Comparison of ENCODE assay signal across 7 mouse cellular contexts in genomic region chr10:91122646-91123045, GRCm38 (mm10). TPM values are rescaled to one million over a fixed set of nuclear protein-coding genes. Genes with fewer than 3 reads are reported as not detected.
DNase-seq lines count a peak whose midpoint lies in the region; ATAC-seq and TF ChIP-seq lines count a peak whose summit lies in the region.

No protein-coding gene starts in this region.

- WGBS in neural tube, embryonic 11.5 days, result 43% methylated on average over 6 of the region's 6 CpGs
- 25% methylated on average over 6 of the region's 6 CpGs for WGBS in embryonic facial prominence, embryonic 15.5 days
- WGBS in limb, embryonic 14.5 days, result 26% methylated on average over 6 of the region's 6 CpGs
- WGBS in stomach, postnatal 0 days, result 21% methylated on average over 6 of the region's 6 CpGs

- peak overlapping the region; percentile 89 for H3K4me2 ChIP-seq in neural tube, embryonic 11.5 days (ENCODE audit: low read depth)
- H3K4me2 ChIP-seq in embryonic facial prominence, embryonic 15.5 days (replicated peaks), result peak overlapping the region; percentile 78
- H3K4me2 ChIP-seq in limb, embryonic 14.5 days (replicated peaks; ENCODE audit: low read depth, low read length, severe bottlenecking), result peak overlapping the region; percentile 83
- peak overlapping the region; percentile 88 for H3K4me2 ChIP-seq in stomach, postnatal 0 days (replicated peaks; ENCODE audit: low read depth)

- no peak overlapping the region for H3K27ac ChIP-seq in neural tube, embryonic 11.5 days (ENCODE audit: low read depth, low read length)
- H3K27ac ChIP-seq in embryonic facial prominence, embryonic 15.5 days (replicated peaks), result no peak overlapping the region
- no peak overlapping the region for H3K27ac ChIP-seq in limb, embryonic 14.5 days (replicated peaks; ENCODE audit: low read depth, low read length)
- peak overlapping the region; percentile 96; the same call in 1 of the 2 replicates for H3K27ac ChIP-seq in stomach, postnatal 0 days (replicated peaks)

- no peak for TF ChIP-seq POLR2A in limb, embryonic 14.5 days (IDR thresholded peaks at IDR 0.05; ENCODE audit: borderline replicate concordance, extremely low read depth, insufficient read depth, insufficient read length)

- no peak for TF ChIP-seq CTCF in stomach, postnatal 0 days (IDR thresholded peaks at IDR 0.05; ENCODE audit: low read depth)

- H3K4me1 ChIP-seq in neural tube, embryonic 11.5 days (ENCODE audit: control insufficient read depth, insufficient read depth, low read length), result peaks cover 9% of the 10 kb centered on the region; the same call in 1 of the 2 replicates
- H3K4me1 ChIP-seq in embryonic facial prominence, embryonic 15.5 days, result peaks cover 12% of the 10 kb centered on the region
- H3K4me1 ChIP-seq in limb, embryonic 14.5 days (ENCODE audit: control insufficient read depth, insufficient read depth, low read length), result peaks cover 11% of the 10 kb centered on the region; the same call in 1 of the 2 replicates
- H3K4me1 ChIP-seq in stomach, postnatal 0 days (replicated peaks; ENCODE audit: control insufficient read depth, insufficient read depth), result no peaks in the 10 kb centered on the region

- no peak for ATAC-seq in neural tube, embryonic 11.5 days (ENCODE audit: insufficient read depth, low FRiP score, low TSS enrichment)
- no peak for ATAC-seq in embryonic facial prominence, embryonic 15.5 days (ENCODE audit: insufficient number of reproducible peaks, low FRiP score, low TSS enrichment, low read depth)
- ATAC-seq in limb, embryonic 14.5 days (ENCODE audit: low FRiP score, low read depth), result no peak
- no peak for ATAC-seq in stomach, postnatal 0 days (ENCODE audit: low FRiP score, low TSS enrichment)

- no peaks in the 10 kb centered on the region for H3K9me3 ChIP-seq in neural tube, embryonic 11.5 days (ENCODE audit: control insufficient read depth, low read length)
- H3K9me3 ChIP-seq in embryonic facial prominence, embryonic 15.5 days (replicated peaks), result no peaks in the 10 kb centered on the region
- no peaks in the 10 kb centered on the region for H3K9me3 ChIP-seq in limb, embryonic 14.5 days (ENCODE audit: control insufficient read depth, low read length)
- H3K9me3 ChIP-seq in stomach, postnatal 0 days (ENCODE audit: control insufficient read depth, low read length), result no peaks in the 10 kb centered on the region

- no peak overlapping the region; the same call in 1 of the 2 replicates for H3K9ac ChIP-seq in neural tube, embryonic 11.5 days (ENCODE audit: low read length)
- 0 out of 2 replicates have a peak overlapping the region, but pooled peaks have one; percentile 98 for H3K9ac ChIP-seq in embryonic facial prominence, embryonic 15.5 days
- H3K9ac ChIP-seq in limb, embryonic 14.5 days (ENCODE audit: low read depth, low read length, severe bottlenecking), result peak overlapping the region; percentile 97
- H3K9ac ChIP-seq in stomach, postnatal 0 days (ENCODE audit: low read length), result peak overlapping the region; percentile 99

- peaks cover 10% of the 10 kb centered on the region for H3K36me3 ChIP-seq in neural tube, embryonic 11.5 days (ENCODE audit: control insufficient read depth, insufficient read depth, low read length)
- H3K36me3 ChIP-seq in embryonic facial prominence, embryonic 15.5 days, result peaks cover 33% of the 10 kb centered on the region
- peaks cover 43% of the 10 kb centered on the region for H3K36me3 ChIP-seq in limb, embryonic 14.5 days (ENCODE audit: control insufficient read depth, insufficient read depth, low read length)
- peaks cover 12% of the 10 kb centered on the region; the same call in 1 of the 2 replicates for H3K36me3 ChIP-seq in stomach, postnatal 0 days (ENCODE audit: control insufficient read depth, insufficient read depth, low read length)

- H3K4me3 ChIP-seq in neural tube, embryonic 11.5 days (ENCODE audit: low read depth, low read length), result peak overlapping the region; percentile 99
- H3K4me3 ChIP-seq in embryonic facial prominence, embryonic 15.5 days (replicated peaks), result peak overlapping the region; percentile 99
- peak overlapping the region; percentile 100 for H3K4me3 ChIP-seq in limb, embryonic 14.5 days (replicated peaks; ENCODE audit: low read length)
- H3K4me3 ChIP-seq in stomach, postnatal 0 days (ENCODE audit: low read depth, low read length), result peak overlapping the region; percentile 98

- DNase-seq in neural tube, embryonic 11.5 days (ENCODE audit: low spot score), result no peak
- no peak for DNase-seq in neural tube, embryonic 10.5 days (ENCODE audit: extremely low spot score, low spot score)
- no peak for DNase-seq in limb, embryonic 14.5 days (ENCODE audit: low spot score)
- no peak for DNase-seq in stomach, postnatal 0 days (ENCODE audit: low spot score)
- no peak for DNase-seq in embryo, embryonic 10.5 days (ENCODE audit: low spot score)
- DNase-seq in cerebellum, postnatal 14 days, result no peak

- no peaks in the 10 kb centered on the region for H3K27me3 ChIP-seq in neural tube, embryonic 11.5 days (ENCODE audit: control insufficient read depth, insufficient read depth, low read length)
- H3K27me3 ChIP-seq in embryonic facial prominence, embryonic 15.5 days, result no peaks in the 10 kb centered on the region
- H3K27me3 ChIP-seq in limb, embryonic 14.5 days (ENCODE audit: control insufficient read depth, insufficient read depth, low read length), result no peaks in the 10 kb centered on the region
- H3K27me3 ChIP-seq in stomach, postnatal 0 days (ENCODE audit: control insufficient read depth, insufficient read depth, low read length), result no peaks in the 10 kb centered on the region

- no peak for TF ChIP-seq EP300 in stomach, postnatal 0 days (optimal IDR thresholded peaks at IDR 0.05)

RNA-seq across cellular contexts. Expression of gene Slc25a3, which starts 1.2 kb away (rescaled TPM):
- polyA plus RNA-seq in neural tube, embryonic 11.5 days (2014; fragmentation: Nextera tagmentation; extraction: Ambion mirVana), result 434 and 443 TPM in 2 replicates
- polyA plus RNA-seq in embryonic facial prominence, embryonic 15.5 days (2015; fragmentation: Nextera tagmentation; extraction: Ambion mirVana), result 417 and 423 TPM in 2 replicates
- 420 and 469 TPM in 2 replicates for polyA plus RNA-seq in limb, embryonic 14.5 days (2012; rRNA removed)
- polyA plus RNA-seq in limb, embryonic 14.5 days (2014; fragmentation: Nextera tagmentation; extraction: Ambion mirVana), result 458 and 481 TPM in 2 replicates
- 523 and 539 TPM in 2 replicates for polyA plus RNA-seq in stomach, postnatal 0 days (2015; fragmentation: Nextera tagmentation; extraction: Ambion mirVana)

RNA-seq across cellular contexts. Expression of gene Ikbip, which starts 39.9 kb away (rescaled TPM):
- polyA plus RNA-seq in neural tube, embryonic 11.5 days (2014; fragmentation: Nextera tagmentation; extraction: Ambion mirVana), result 22.4 and 26.2 TPM in 2 replicates
- 70.4 and 75.4 TPM in 2 replicates for polyA plus RNA-seq in embryonic facial prominence, embryonic 15.5 days (2015; fragmentation: Nextera tagmentation; extraction: Ambion mirVana)
- polyA plus RNA-seq in limb, embryonic 14.5 days (2012; rRNA removed), result 33.3 and 54.5 TPM in 2 replicates
- 79.2 and 82.5 TPM in 2 replicates for polyA plus RNA-seq in limb, embryonic 14.5 days (2014; fragmentation: Nextera tagmentation; extraction: Ambion mirVana)
- 34.0 and 37.3 TPM in 2 replicates for polyA plus RNA-seq in stomach, postnatal 0 days (2015; fragmentation: Nextera tagmentation; extraction: Ambion mirVana)

RNA-seq across cellular contexts. Expression of gene Apaf1, which starts 40.1 kb away (rescaled TPM):
- polyA plus RNA-seq in neural tube, embryonic 11.5 days (2014; fragmentation: Nextera tagmentation; extraction: Ambion mirVana), result 27.4 and 28.1 TPM in 2 replicates
- 22.1 and 24.2 TPM in 2 replicates for polyA plus RNA-seq in embryonic facial prominence, embryonic 15.5 days (2015; fragmentation: Nextera tagmentation; extraction: Ambion mirVana)
- 39.4 and 41.5 TPM in 2 replicates for polyA plus RNA-seq in limb, embryonic 14.5 days (2012; rRNA removed)
- polyA plus RNA-seq in limb, embryonic 14.5 days (2014; fragmentation: Nextera tagmentation; extraction: Ambion mirVana), result 33.2 and 40.6 TPM in 2 replicates
- polyA plus RNA-seq in stomach, postnatal 0 days (2015; fragmentation: Nextera tagmentation; extraction: Ambion mirVana), result 6.6 and 6.7 TPM in 2 replicates

RNA-seq across cellular contexts. Expression of gene Tmpo, which starts 58.5 kb away (rescaled TPM):
- polyA plus RNA-seq in neural tube, embryonic 11.5 days (2014; fragmentation: Nextera tagmentation; extraction: Ambion mirVana), result 286 and 314 TPM in 2 replicates
- polyA plus RNA-seq in embryonic facial prominence, embryonic 15.5 days (2015; fragmentation: Nextera tagmentation; extraction: Ambion mirVana), result 198 and 203 TPM in 2 replicates
- polyA plus RNA-seq in limb, embryonic 14.5 days (2012; rRNA removed), result 285 and 340 TPM in 2 replicates
- 239 and 276 TPM in 2 replicates for polyA plus RNA-seq in limb, embryonic 14.5 days (2014; fragmentation: Nextera tagmentation; extraction: Ambion mirVana)
- 57.1 and 59.6 TPM in 2 replicates for polyA plus RNA-seq in stomach, postnatal 0 days (2015; fragmentation: Nextera tagmentation; extraction: Ambion mirVana)
